Mouse (Mus musculus) hindbrain, embryonic 15.5 days (tissue): ENCODE data around the gene Pds5a. TPM values are rescaled to one million over a fixed set of nuclear protein-coding genes. Genes with fewer than 3 reads are reported as not detected.

Experiments used
- ATAC-seq: fragments of 200-750 bp; cut with Nextera tagmentation; 2 replicates; pipeline ENCODE4 v1.8.0; 2017; ENCODE audit warnings: low read depth, moderate number of reproducible peaks, moderate TSS enrichment; ENCODE audit not compliant: low FRiP score
- H3K27ac ChIP-seq: fragments of 300-500 bp; sonication (generic); replicated peaks from 2 replicates; pipeline ENCODE4 v1.5.1; 2015; ENCODE audit warnings: mild to moderate bottlenecking, inconsistent platforms
- H3K27me3 ChIP-seq: fragments of 300-500 bp; sonication (generic); 2 replicates; pipeline ENCODE4 v1.6.1; 2015; ENCODE audit warnings: control low read depth, inconsistent platforms
- H3K36me3 ChIP-seq: fragments of 300-500 bp; sonication (generic); 2 replicates; pipeline ENCODE4 v1.6.1; 2015; ENCODE audit warnings: control low read depth, inconsistent platforms
- H3K4me1 ChIP-seq: fragments of 300-500 bp; sonication (generic); replicated peaks from 2 replicates; pipeline ENCODE4 v1.6.1; 2015; ENCODE audit warnings: control low read depth, inconsistent platforms
- H3K4me2 ChIP-seq: fragments of 300-500 bp; sonication (generic); 2 replicates; pipeline ENCODE4 v1.6.1; 2015; ENCODE audit warnings: moderate library complexity, mild to moderate bottlenecking, inconsistent platforms
- H3K4me3 ChIP-seq: fragments of 300-500 bp; sonication (generic); 2 replicates; pipeline ENCODE4 v1.5.1; 2015; ENCODE audit warnings: mild to moderate bottlenecking, inconsistent platforms
- H3K9ac ChIP-seq: fragments of 300-500 bp; sonication (generic); 2 replicates; pipeline ENCODE4 v1.6.1; 2015; ENCODE audit warnings: inconsistent platforms
- H3K9me3 ChIP-seq: fragments of 300-500 bp; sonication (generic); 2 replicates; pipeline ENCODE4 v1.6.1; 2016; ENCODE audit warnings: control low read depth, inconsistent platforms
- WGBS: fragments of 180-500 bp; shearing (Covaris S2); methylation state at CpG from one replicate; pipeline ENCODE4 v1.1.7; 2015; 5-methylcytosine and 5-hydroxymethylcytosine counted together
- polyA plus RNA-seq: library from polyadenylated mRNA; unstranded; fragments of >200 nt; fragmentation: Nextera tagmentation; extraction: Ambion mirVana; gene quantifications from 2 replicates; pipeline ENCODE4 v1.2.1, GENCODE M21; 2015

Gene Pds5a
- polyA plus RNA-seq, 1 experiment from 2014 or later, result 39.3 TPM

DNA sequence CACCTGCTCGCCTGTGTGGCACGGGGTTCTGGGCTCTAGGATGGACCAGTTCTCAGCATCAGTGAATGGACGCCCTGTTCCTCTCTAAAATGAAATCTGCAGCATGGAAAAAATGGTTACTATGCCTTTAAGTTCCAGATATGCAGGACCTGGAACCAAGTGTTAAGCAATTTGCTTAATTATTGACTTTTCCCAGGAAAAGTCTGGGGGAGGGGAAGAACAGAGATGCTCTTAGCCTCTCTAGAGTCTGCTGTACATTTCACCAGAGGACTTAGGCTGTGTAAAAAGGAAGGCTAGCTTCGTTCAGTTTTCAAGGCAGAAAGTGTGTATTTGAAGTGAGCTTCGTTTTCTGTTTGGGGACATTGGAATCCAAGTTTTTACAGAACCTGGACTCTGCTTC, 88.3 kb downstream of the Pds5a start:
- H3K9ac ChIP-seq, result no peak overlapping the region
- H3K4me3 ChIP-seq, result no peak overlapping the region
- peaks cover 8% of the 10 kb centered on the region for H3K36me3 ChIP-seq
- no peak overlapping the region for H3K27ac ChIP-seq
- H3K9me3 ChIP-seq, result no peaks in the 10 kb centered on the region
- 86% methylated on average over 5 of the region's 5 CpGs for WGBS
- no peak for ATAC-seq
- no peaks in the 10 kb centered on the region for H3K4me1 ChIP-seq
- no peak overlapping the region for H3K4me2 ChIP-seq
- H3K27me3 ChIP-seq, result no peaks in the 10 kb centered on the region

DNA sequence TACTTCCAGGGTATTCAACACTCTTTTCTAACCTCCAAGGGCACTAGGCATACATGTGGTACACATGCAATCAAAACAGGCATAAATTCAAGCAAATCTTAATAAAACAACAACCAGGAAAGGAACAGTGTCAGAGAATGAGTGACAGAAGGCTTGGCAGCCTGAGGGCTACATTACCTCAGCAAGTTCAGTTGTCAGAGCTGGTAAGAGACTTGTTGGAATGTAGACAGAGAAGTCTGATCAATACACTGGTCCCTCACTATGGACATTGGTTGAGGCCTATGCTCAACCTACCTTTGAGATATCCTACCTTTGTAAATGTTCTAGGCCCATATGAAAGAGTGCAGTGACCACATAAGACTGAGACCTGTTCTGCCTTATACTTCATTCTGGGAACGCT, 91.3 kb downstream of the Pds5a start:
- Histone ChIP-seq H3K36me3 (peaks cover 8% of the 10 kb centered on the region; the same call in 1 of the 2 replicates), H3K27ac (no peak overlapping the region), H3K9me3 (no peaks in the 10 kb centered on the region), H3K9ac (no peak overlapping the region), H3K4me1 (no peaks in the 10 kb centered on the region), H3K4me3 (no peak overlapping the region), H3K4me2 (no peak overlapping the region), H3K27me3 (no peaks in the 10 kb centered on the region)
- no peak for ATAC-seq
- 95% methylated on average over 1 of the region's 1 CpGs for WGBS

DNA sequence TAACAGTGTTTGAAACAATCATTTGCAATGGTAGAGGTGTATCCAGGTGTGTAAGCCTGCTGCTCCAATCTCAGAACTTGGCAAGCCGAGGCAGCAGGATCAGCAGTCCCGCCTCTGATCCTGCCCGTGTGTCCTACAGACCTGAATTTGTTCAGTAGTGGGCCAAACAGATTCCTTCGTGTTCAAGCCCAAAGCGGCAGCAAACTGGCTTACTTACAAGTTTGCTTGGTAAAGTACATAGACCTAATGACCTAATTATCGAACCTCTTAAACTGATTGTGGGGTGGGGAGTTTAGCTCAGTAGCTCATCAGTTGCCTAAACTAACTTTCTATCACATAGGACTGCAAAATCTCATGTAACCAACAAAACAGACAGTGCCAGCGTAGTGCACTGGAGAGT, 98.4 kb downstream of the Pds5a start:
- no peak for ATAC-seq
- Histone ChIP-seq H3K9ac (no peak overlapping the region), H3K4me3 (no peak overlapping the region), H3K9me3 (no peaks in the 10 kb centered on the region), H3K36me3 (peaks cover 17% of the 10 kb centered on the region), H3K4me1 (no peaks in the 10 kb centered on the region), H3K27ac (no peak overlapping the region), H3K4me2 (no peak overlapping the region), H3K27me3 (no peaks in the 10 kb centered on the region)
- WGBS, result 94% methylated on average over 7 of the region's 7 CpGs

DNA sequence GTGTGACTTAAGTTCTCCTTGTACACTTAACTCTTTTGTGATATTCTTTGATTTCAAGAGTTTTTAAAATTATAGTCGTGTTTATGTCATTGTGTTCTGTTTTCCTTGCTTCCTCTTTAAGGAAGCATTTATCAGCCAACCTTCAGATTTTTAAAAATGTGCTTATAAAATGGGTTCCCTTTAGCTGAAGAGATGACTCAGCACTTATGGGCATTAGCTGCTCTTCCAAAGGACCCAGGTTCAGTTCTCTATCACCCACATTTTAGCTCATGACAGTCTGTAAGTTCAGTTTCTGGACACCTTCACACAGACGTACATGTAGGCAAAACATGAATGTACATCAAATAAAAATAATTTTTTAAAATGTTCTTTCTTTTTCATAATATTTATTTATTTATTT, 105.7 kb downstream of the Pds5a start:
- H3K27me3 ChIP-seq, result no peaks in the 10 kb centered on the region
- ATAC-seq, result no peak
- H3K27ac ChIP-seq, result no peak overlapping the region
- no peak overlapping the region for H3K4me2 ChIP-seq
- 92% methylated on average over 2 of the region's 2 CpGs for WGBS
- no peaks in the 10 kb centered on the region for H3K4me1 ChIP-seq
- no peaks in the 10 kb centered on the region for H3K9me3 ChIP-seq
- no peak overlapping the region for H3K4me3 ChIP-seq
- peaks cover 17% of the 10 kb centered on the region for H3K36me3 ChIP-seq
- no peak overlapping the region for H3K9ac ChIP-seq

DNA sequence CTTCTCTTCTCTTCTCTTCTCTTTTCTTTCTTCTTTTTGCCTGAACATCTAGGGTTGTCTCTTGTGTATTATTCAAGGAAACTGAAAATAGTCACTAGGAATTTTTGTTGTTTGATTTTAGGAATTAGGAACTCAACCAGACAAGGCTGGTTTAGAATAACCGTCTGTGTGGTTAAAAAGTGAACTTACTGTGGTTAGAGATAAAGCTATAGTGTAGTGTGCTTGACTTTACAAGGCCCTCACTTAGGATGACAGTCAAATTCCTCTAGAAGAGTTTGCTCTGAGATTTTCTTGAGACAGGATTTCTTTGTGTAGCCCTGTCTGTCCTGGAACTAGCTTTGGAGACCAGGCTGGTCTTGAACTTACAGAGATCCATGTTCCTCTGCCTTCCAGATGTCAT, 107.9 kb downstream of the Pds5a start:
- Histone ChIP-seq H3K36me3 (peaks cover 20% of the 10 kb centered on the region), H3K4me3 (no peak overlapping the region), H3K4me2 (no peak overlapping the region), H3K9me3 (no peaks in the 10 kb centered on the region), H3K27ac (no peak overlapping the region), H3K4me1 (no peaks in the 10 kb centered on the region), H3K27me3 (no peaks in the 10 kb centered on the region), H3K9ac (no peak overlapping the region)
- ATAC-seq, result no peak
- WGBS, result 96% methylated on average over 1 of the region's 1 CpGs

DNA sequence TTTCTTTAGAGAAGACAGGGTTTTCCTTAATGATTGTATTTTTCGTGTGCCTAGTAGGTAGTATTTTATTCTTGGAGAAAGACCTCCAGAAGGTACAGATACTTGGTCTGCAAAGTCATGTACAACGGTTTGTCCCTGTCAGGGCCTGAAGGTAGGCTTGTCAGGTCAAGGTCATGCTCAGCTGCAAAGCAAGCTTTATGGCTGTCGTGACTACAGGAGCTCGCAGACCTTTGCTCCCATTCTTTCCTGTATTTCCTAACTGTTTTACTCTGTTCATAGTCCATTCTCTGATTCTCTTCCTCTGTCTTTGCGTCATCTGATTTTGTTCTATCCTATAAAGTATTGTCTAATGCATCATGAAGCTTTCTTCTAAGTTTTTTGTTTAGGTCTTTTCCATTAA, 111.8 kb downstream of the Pds5a start:
- Histone ChIP-seq H3K9ac (no peak overlapping the region), H3K4me3 (no peak overlapping the region), H3K36me3 (peaks cover 13% of the 10 kb centered on the region; the same call in 1 of the 2 replicates), H3K4me2 (no peak overlapping the region), H3K27me3 (no peaks in the 10 kb centered on the region), H3K9me3 (no peaks in the 10 kb centered on the region), H3K4me1 (no peaks in the 10 kb centered on the region), H3K27ac (no peak overlapping the region)
- 93% methylated on average over 5 of the region's 5 CpGs for WGBS
- no peak for ATAC-seq

DNA sequence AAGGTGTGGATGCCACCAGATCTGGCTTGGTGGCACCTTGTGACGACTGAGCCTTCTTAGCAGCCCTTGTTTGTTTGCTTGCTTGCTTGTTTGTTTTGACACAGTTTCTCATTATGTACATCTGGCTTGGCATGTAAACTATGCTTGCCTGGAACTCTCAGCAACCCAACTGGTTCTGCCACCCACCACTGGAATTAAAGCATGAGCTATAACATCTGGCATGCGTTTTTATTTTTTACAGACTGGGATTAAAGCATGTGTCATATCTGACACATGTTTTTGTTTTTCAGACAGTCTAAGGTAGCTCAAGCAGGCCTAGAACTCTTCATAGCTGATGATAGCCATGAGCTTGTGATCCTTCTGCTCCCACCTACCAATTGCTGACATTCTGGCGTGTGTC, 119.5 kb downstream of the Pds5a start:
- Histone ChIP-seq H3K36me3 (peaks cover 7% of the 10 kb centered on the region; the same call in 1 of the 2 replicates), H3K9ac (no peak overlapping the region), H3K4me1 (no peaks in the 10 kb centered on the region), H3K4me3 (no peak overlapping the region), H3K4me2 (no peak overlapping the region), H3K9me3 (no peaks in the 10 kb centered on the region), H3K27ac (no peak overlapping the region), H3K27me3 (no peaks in the 10 kb centered on the region)
- WGBS, result 87% methylated on average over 3 of the region's 3 CpGs
- no peak for ATAC-seq

DNA sequence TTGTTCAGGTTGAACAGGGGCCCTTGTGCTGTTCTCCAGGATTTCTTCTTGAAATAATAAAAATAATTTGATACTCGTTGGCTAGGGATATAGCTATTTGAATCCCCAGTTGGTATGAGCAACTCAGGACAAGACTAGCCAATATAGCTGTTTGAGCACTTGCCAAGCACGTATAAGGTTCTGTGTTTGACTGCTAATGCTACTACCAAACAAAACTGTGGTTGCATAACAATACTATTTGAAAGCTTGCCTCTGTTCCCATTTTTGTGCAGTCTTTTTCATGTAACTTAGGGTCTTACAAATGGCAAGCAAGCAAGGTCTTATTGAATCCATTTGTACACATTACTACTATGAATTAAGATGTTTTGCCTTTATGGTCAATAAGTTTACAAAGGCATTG, 122.2 kb downstream of the Pds5a start:
- H3K36me3 ChIP-seq, result 0 out of 2 replicates have a peak, but pooled peaks cover 3% of the 10 kb centered on the region
- no peak overlapping the region for H3K4me3 ChIP-seq
- WGBS, result 83% methylated on average over 2 of the region's 2 CpGs
- no peaks in the 10 kb centered on the region for H3K4me1 ChIP-seq
- no peaks in the 10 kb centered on the region for H3K27me3 ChIP-seq
- no peak overlapping the region for H3K4me2 ChIP-seq
- no peaks in the 10 kb centered on the region for H3K9me3 ChIP-seq
- no peak for ATAC-seq
- H3K9ac ChIP-seq, result no peak overlapping the region
- H3K27ac ChIP-seq, result no peak overlapping the region

DNA sequence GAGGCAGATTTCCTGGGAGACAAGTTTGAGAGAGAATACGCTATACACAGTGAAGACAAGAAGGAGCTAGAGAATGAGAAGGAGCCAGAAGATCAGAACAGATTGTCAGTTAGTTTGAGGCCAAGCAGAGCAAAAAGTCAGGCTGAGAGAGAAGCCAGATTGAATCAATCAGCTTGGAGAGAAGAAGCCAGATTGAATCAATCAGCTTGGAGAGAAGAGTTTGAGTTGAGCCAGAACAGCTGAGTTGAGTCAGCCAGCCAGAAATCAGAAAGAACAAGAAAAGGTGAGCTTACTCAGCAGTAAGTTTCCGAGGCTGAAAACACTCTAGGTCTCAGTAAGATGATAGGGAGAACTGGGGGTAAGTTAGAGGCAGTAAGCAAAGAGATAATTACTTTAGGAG, 123.2 kb downstream of the Pds5a start:
- Histone ChIP-seq H3K4me2 (no peak overlapping the region), H3K27me3 (no peaks in the 10 kb centered on the region), H3K9me3 (no peaks in the 10 kb centered on the region), H3K36me3 (0 out of 2 replicates have a peak, but pooled peaks cover 3% of the 10 kb centered on the region), H3K4me1 (no peaks in the 10 kb centered on the region), H3K9ac (no peak overlapping the region), H3K4me3 (no peak overlapping the region), H3K27ac (no peak overlapping the region)
- ATAC-seq, result no peak
- WGBS, result 89% methylated on average over 2 of the region's 2 CpGs

DNA sequence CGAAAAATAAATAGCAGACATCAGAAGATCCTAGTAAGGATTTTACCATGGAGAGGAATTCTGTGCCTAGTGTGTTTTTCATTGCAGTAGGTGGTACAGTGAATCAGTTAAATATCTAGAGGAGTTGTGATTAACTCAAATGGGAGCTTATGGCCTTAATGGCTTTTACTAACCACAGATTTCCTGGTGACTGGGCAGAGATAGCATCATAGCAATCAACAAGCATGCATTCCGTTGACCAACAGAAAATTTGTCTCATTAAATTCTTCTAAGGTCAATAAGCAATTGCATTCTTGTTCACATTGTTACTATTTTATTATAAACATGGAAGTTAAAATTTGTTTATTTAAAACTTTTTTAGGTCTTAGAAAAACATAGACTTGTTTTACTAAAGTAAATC, 132.6 kb downstream of the Pds5a start:
- no peaks in the 10 kb centered on the region for H3K27me3 ChIP-seq
- no peak overlapping the region for H3K27ac ChIP-seq
- H3K4me2 ChIP-seq, result no peak overlapping the region
- peaks cover 9% of the 10 kb centered on the region; the same call in 1 of the 2 replicates for H3K4me1 ChIP-seq
- no peak overlapping the region for H3K9ac ChIP-seq
- H3K36me3 ChIP-seq, result peaks cover 6% of the 10 kb centered on the region; the same call in 1 of the 2 replicates
- no peaks in the 10 kb centered on the region for H3K9me3 ChIP-seq
- 86% methylated on average over 2 of the region's 2 CpGs for WGBS
- ATAC-seq, result no peak
- H3K4me3 ChIP-seq, result no peak overlapping the region

DNA sequence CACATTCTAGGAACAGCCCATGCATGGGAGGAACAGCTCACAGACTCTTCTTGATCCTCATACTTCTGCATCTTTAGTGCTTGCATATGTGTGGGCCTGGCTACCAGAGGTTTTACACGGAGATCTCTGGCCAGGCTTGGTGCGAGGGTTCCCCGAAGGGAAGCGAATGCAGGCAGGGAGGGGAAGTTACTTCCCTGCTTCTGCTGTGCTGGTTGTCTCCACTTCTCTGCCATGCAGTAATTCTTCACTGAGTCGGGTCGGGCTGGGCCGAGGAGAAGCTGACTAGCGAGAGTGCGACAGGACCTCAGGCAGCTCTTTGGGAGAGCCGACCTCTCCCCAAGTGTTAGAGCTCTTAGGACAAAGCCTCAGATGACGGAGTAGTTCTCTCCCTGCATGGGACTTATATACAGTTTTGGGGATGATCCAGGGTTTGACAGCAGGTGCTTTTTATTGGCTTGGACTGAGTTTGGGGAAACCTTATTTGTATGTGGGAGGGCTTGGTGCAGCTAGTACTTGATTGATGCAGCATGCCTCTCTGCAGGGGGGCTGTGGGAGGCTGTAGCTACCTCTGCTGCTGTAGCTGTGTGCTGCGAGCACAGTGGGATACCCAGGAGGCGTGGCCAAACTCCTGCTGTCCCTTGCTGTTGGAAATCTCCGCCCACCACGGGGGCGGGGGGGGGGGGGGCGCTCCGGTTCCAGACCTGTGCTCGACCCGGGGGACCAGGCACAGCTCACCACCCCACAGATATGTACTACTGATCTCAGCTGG, 136.8 kb downstream of the Pds5a start:
- no peak overlapping the region for H3K4me2 ChIP-seq
- no peaks in the 10 kb centered on the region for H3K27me3 ChIP-seq
- H3K9ac ChIP-seq, result no peak overlapping the region
- no peaks in the 10 kb centered on the region for H3K36me3 ChIP-seq
- H3K27ac ChIP-seq, result no peak overlapping the region
- H3K9me3 ChIP-seq, result no peaks in the 10 kb centered on the region
- 20% methylated on average over 19 of the region's 20 CpGs for WGBS
- peaks cover 9% of the 10 kb centered on the region; the same call in 1 of the 2 replicates for H3K4me1 ChIP-seq
- peak; percentile 59; the same call in 1 of the 2 replicates for ATAC-seq
- H3K4me3 ChIP-seq, result no peak overlapping the region

DNA sequence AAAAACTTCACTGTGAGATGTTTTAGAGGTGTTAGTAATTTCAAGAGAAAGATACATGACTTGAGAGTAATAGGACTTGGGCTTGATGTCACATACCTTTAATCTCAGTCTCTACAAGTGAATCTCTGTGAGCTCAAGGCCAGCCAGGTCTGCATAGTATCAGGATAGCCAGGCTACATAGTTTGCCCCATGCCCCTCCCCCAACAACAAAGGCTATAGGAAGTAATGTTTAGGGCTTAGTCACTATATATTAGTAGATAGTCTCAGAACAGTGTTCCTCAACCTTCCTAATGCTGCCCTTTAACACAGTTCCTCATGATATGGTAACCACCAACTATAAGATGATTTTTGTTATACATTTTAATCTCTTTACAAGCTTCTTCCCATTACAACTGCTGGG, 141.0 kb downstream of the Pds5a start:
- no peak for ATAC-seq
- no peak overlapping the region for H3K4me2 ChIP-seq
- no peak overlapping the region for H3K27ac ChIP-seq

More for the DNA sequence above, 141.0 kb downstream of the Pds5a start:
- H3K4me1 ChIP-seq, result peaks cover 9% of the 10 kb centered on the region; the same call in 1 of the 2 replicates
- no peak overlapping the region for H3K4me3 ChIP-seq
- no peak overlapping the region for H3K9ac ChIP-seq
- no peaks in the 10 kb centered on the region for H3K36me3 ChIP-seq
- H3K27me3 ChIP-seq, result no peaks in the 10 kb centered on the region
- no peaks in the 10 kb centered on the region for H3K9me3 ChIP-seq
